9 mouse cellular contexts compared by ENCODE assay signal in genomic region chr4:40851031-40851762, GRCm38 (mm10). TPM values are rescaled to one million over a fixed set of nuclear protein-coding genes. Genes with fewer than 3 reads are reported as not detected.
DNase-seq lines count a peak whose midpoint lies in the region; ATAC-seq and TF ChIP-seq lines count a peak whose summit lies in the region.
"Had no signal": no experiment of that assay in that cellular context is flagged by ENCODE, and none has a peak within 500 bp of the region (broad histone marks: within the 10 kb centered on the region; RNA-seq: fewer than 3 reads in every experiment).

No protein-coding gene starts in this region.

- H3K27me3 ChIP-seq in spleen, adult 2 months (ENCODE audit: control insufficient read depth, insufficient read depth, low read length), result no peaks in the 10 kb centered on the region
- H3K27me3 ChIP-seq in liver, embryonic 16.5 days (ENCODE audit: control insufficient read depth, insufficient read depth, low read depth, low read length), result no peaks in the 10 kb centered on the region
- no peaks in the 10 kb centered on the region for H3K27me3 ChIP-seq in stomach, postnatal 0 days (ENCODE audit: control insufficient read depth, insufficient read depth, low read length)

- H3K9ac ChIP-seq in liver, embryonic 16.5 days (ENCODE audit: low read depth, low read length), result peak overlapping the region; percentile 93
- peak overlapping the region; percentile 94 for H3K9ac ChIP-seq in stomach, postnatal 0 days (ENCODE audit: low read length)

- ATAC-seq in granulocyte monocyte progenitor cell, adult 5-6 weeks (replicated peaks; ENCODE audit: poor library complexity, severe bottlenecking), result peak; percentile 19
- no peak for ATAC-seq in liver, embryonic 16.5 days (ENCODE audit: low read depth)
- no peak for ATAC-seq in stomach, postnatal 0 days (ENCODE audit: low FRiP score, low TSS enrichment)

- H3K4me3 ChIP-seq in spleen, adult 2 months (ENCODE audit: extremely low read depth, insufficient read depth, insufficient read length), result peak overlapping the region; percentile 30
- H3K4me3 ChIP-seq in liver, embryonic 16.5 days (ENCODE audit: low read depth, low read length), result peak overlapping the region; percentile 81
- H3K4me3 ChIP-seq in stomach, postnatal 0 days (ENCODE audit: low read depth, low read length), result peak overlapping the region; percentile 77

- TF ChIP-seq EP300 in stomach, postnatal 0 days (optimal IDR thresholded peaks at IDR 0.05), result no peak

- no peak for DNase-seq in spleen, adult 2 months (ENCODE audit: low read depth in 1 of 2, low spot score in 2 of 2)
- DNase-seq in spleen, postnatal 4 days (ENCODE audit: low spot score in 2 of 2), result no peak
- no peak for DNase-seq in stomach, postnatal 0 days (ENCODE audit: low spot score)
- DNase-seq in left cerebral cortex, postnatal 10 days (ENCODE audit: extremely low spot score in 1 of 2, low spot score in 2 of 2), result no peak
- no peak for DNase-seq in urinary bladder, postnatal 10 days (ENCODE audit: low spot score)
- no peak for DNase-seq in layer of hippocampus, postnatal 36 days
- DNase-seq: layer of hippocampus, adult 9-11 months had no signal

- peaks cover 32% of the 10 kb centered on the region; the same call in 1 of the 2 replicates for H3K4me1 ChIP-seq in spleen, adult 2 months (ENCODE audit: control insufficient read depth, insufficient read depth, insufficient read length)
- H3K4me1 ChIP-seq in liver, embryonic 16.5 days (ENCODE audit: control insufficient read depth, low read depth, low read length), result peaks cover 58% of the 10 kb centered on the region
- 0 out of 2 replicates have a peak, but pooled peaks cover 10% of the 10 kb centered on the region for H3K4me1 ChIP-seq in stomach, postnatal 0 days (replicated peaks; ENCODE audit: control insufficient read depth, insufficient read depth)

- no peak for TF ChIP-seq POLR2A in spleen, adult 2 months (IDR thresholded peaks at IDR 0.05; ENCODE audit: low read depth, low read length)

- H3K4me2 ChIP-seq in liver, embryonic 16.5 days (ENCODE audit: low read depth, low read length), result peak overlapping the region; percentile 97
- H3K4me2 ChIP-seq in stomach, postnatal 0 days (replicated peaks; ENCODE audit: low read depth), result peak overlapping the region; percentile 69

- no peak for TF ChIP-seq CTCF in spleen, adult 2 months (IDR thresholded peaks at IDR 0.05; ENCODE audit: extremely low read depth, insufficient read depth, insufficient read length, insufficient replicate concordance)
- no peak for TF ChIP-seq CTCF in stomach, postnatal 0 days (IDR thresholded peaks at IDR 0.05; ENCODE audit: low read depth)

- WGBS in spleen, adult 2 months, result 23% methylated on average over 6 of the region's 6 CpGs
- 26% methylated on average over 6 of the region's 6 CpGs for WGBS in liver, embryonic 16.5 days (ENCODE audit: insufficient replicate concordance)
- WGBS in stomach, postnatal 0 days, result 51% methylated on average over 6 of the region's 6 CpGs

- peak overlapping the region; percentile 74 for H3K27ac ChIP-seq in spleen, adult 2 months (ENCODE audit: insufficient read depth, low read length)
- peak overlapping the region; percentile 96 for H3K27ac ChIP-seq in liver, embryonic 16.5 days (ENCODE audit: low read length)
- peak overlapping the region; percentile 98 for H3K27ac ChIP-seq in stomach, postnatal 0 days (replicated peaks)

- no peaks in the 10 kb centered on the region; the same call in none of the 2 replicates for H3K36me3 ChIP-seq in spleen, adult 2 months (ENCODE audit: control insufficient read depth, insufficient read depth, low read length)
- H3K36me3 ChIP-seq in liver, embryonic 16.5 days (ENCODE audit: control insufficient read depth, insufficient read depth), result no peaks in the 10 kb centered on the region; the same call in 1 of the 2 replicates
- no peaks in the 10 kb centered on the region for H3K36me3 ChIP-seq in stomach, postnatal 0 days (ENCODE audit: control insufficient read depth, insufficient read depth, low read length)

- intact Hi-C loops in left cerebral cortex, postnatal 10 days (cut with DNase I), result loop anchor here (10.0 kb wide), 1 partner anchor 76 kb away; no protein-coding TSS in a partner anchor

- no peaks in the 10 kb centered on the region for H3K9me3 ChIP-seq in liver, embryonic 16.5 days (replicated peaks; ENCODE audit: control insufficient read depth, low read length)
- no peaks in the 10 kb centered on the region for H3K9me3 ChIP-seq in stomach, postnatal 0 days (ENCODE audit: control insufficient read depth, low read length)

RNA-seq across cellular contexts. Expression of gene B4galt1, which starts 2.6 kb away (rescaled TPM):
- polyA plus RNA-seq in spleen, adult 2 months (2012; rRNA removed), result 24.6 and 37.4 TPM in 2 replicates
- 74.8 and 78.1 TPM in 2 replicates for total RNA-seq in granulocyte monocyte progenitor cell, adult 5-6 weeks (2014; fragmentation: Nextera tagmentation)
- 45.0 and 45.5 TPM in 2 replicates for total RNA-seq in granulocyte monocyte progenitor cell, adult 5-6 weeks (2017)
- polyA plus RNA-seq in liver, embryonic 16.5 days (2015; fragmentation: Nextera tagmentation; extraction: Ambion mirVana), result 29.7 and 32.6 TPM in 2 replicates
- polyA plus RNA-seq in stomach, postnatal 0 days (2015; fragmentation: Nextera tagmentation; extraction: Ambion mirVana), result 34.3 and 35.0 TPM in 2 replicates
- 1 to 10 TPM; 6.8 to 7.0 TPM for total RNA-seq in left cerebral cortex, postnatal 10 days (2021)
- 10 to 100 TPM in 1 of 2 experiments, 1 to 10 TPM in 1; 6.9 to 10.8 TPM for total RNA-seq in layer of hippocampus, postnatal 36 days (2021)

Comparison
In these comparisons a context has a peak if more than half of its experiments do, and no peak if none do; other contexts are left out.
1. H3K4me3 ChIP-seq: peak in every context shown above with its lines; median percentile 81 in liver, embryonic 16.5 days; 77 in stomach, postnatal 0 days; 30 in spleen, adult 2 months.